Mouse (Mus musculus): ENCODE measurements around the gene Plcxd1.
"Not testable (repeated sequence)": the region's sequence is repeated elsewhere in the genome, so short reads cannot be mapped to it uniquely, and the experiment has no call there.

Plcxd1 gene

DNA sequence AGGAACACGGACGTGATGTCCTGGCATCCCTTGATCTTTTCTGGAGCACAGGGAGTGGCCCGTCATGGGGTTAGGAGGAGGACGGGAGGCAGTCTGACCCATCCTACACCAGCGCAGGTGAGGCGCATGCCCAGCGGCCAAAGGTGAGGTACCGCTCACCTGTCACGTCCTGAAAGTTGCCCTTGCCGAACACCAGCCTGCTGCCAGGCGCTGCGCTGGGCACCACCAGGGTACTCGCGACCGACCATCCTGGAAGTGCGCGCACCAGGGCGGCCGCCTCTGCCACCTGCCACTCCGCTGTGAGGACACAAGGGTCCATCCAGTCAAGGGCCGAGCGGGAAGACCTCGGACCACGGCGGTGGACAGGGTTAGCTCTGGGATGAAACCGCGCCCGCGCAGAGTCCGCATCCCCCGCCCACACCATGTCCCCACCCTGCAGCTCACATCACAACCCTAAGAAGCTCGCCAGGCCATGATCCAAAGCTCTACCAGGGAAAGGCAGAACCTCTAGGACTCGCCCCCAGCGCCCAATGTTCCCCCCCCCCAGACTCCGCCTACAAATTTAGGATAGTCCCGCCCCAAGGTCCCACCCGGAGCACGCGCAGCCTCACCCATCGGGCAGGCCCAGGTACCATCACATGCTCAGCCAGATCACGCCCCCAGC, 7.3 kb downstream of the Plcxd1 start:
- DNase-seq (ENCODE audit: low spot score), result peak; percentile 57

DNA sequence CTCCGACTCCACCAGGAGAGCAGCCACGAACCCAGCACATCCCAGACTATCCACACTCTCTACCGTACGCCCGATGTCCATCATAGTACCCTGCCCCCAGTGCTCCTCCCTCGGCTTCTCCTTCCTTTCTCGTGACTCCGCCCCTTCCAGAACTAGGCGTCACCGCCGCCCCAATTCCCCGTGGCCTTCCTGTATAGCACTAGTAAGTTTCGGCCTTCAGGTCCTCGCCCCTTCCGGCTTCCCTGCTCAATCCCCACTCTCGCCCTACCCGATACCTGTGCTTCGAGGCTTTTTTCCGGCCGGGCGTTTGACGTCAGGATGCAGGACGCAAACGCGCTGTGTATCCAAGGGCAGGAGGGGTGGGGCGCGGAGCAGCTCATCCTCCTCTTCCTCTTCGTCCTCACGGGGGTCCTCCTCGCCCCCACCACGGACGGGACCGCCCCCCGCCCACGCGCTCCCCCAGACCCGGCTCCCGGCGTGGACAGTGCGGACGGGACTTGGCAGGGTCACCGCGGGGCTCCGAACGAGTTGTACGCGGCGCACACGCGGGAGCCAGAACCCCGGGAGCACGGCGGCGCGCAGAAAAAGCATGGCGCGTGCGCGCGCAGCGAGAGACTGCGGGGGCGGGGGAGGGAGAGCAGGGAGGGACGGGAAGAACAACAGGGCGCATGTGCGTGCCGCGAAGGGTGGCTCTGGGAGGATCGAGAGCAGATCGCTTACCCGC, 8.0 kb downstream of the Plcxd1 start, which contains the start of gene Gtpbp6:
Gene Gtpbp6, minus strand, starts transcription at position 617 of the 724 bp plus-strand sequence.
- DNase-seq (ENCODE audit: low spot score), result peak; percentile 96

DNA sequence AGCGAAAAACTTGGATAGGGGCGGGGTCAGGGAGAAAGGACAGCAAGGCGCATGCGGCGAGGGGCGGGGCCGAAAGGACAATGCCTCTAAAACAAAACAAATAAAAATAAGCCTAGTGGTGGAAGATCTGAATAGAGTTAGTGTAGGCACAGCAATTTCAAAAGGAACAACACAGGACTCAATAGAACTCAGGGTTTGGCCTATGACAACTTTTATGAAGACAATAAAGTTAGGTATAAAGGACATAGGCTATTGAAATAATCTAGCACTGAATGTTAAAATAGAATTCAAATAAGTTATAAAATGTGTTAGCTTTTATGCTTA, 8.5 kb downstream of the Plcxd1 start:
- DNase-seq (ENCODE audit: low spot score), result no peak

DNA sequence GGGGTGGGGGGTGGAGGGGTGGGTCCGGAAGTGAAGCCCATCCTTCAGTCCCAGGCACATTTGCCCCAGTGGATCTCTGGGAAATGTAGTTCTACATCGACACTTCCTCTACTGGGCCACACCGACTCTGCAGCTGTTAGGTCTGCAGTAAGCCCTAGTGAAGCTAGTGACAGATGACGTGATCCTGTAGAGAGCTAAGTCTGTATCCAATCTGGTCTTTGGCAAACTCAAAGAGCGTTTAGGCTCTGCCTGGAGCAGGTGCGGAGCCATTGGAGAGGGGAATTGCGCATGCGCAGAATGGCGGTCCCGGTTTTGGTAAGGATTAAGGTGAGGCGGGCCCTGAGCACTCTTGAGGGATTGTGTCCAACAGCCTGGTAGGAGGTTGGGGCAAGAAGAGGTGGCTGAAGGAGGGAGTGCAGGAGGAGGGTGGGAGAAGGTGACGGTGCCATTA, 10.2 kb downstream of the Plcxd1 start, which contains the start of gene Zfp605:
Gene Zfp605, plus strand, starts transcription at position 102 of the 451 bp plus-strand sequence.
- peak; percentile 93 for DNase-seq (ENCODE audit: low spot score)

DNA sequence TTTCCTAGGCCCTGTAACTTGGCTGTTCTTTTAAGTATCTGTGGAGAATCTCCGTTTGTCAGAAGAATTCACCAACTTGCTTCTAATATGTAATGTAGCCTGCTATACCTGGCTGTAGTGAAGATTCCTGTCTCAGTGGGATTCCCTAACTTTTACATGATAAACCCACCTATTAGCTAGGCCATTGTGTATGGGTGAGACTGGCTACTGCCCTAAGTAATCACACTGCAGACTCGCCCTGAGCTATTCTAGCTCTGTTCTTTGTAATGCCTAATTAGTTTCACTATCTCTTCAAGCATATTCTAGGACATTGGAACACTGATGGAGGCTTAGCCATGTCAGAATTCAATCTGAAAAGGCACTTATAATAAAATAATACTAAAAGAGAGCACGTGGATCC, 22.6 kb downstream of the Plcxd1 start:
- DNase-seq (ENCODE audit: low spot score), result not testable (repeated sequence)

DNA sequence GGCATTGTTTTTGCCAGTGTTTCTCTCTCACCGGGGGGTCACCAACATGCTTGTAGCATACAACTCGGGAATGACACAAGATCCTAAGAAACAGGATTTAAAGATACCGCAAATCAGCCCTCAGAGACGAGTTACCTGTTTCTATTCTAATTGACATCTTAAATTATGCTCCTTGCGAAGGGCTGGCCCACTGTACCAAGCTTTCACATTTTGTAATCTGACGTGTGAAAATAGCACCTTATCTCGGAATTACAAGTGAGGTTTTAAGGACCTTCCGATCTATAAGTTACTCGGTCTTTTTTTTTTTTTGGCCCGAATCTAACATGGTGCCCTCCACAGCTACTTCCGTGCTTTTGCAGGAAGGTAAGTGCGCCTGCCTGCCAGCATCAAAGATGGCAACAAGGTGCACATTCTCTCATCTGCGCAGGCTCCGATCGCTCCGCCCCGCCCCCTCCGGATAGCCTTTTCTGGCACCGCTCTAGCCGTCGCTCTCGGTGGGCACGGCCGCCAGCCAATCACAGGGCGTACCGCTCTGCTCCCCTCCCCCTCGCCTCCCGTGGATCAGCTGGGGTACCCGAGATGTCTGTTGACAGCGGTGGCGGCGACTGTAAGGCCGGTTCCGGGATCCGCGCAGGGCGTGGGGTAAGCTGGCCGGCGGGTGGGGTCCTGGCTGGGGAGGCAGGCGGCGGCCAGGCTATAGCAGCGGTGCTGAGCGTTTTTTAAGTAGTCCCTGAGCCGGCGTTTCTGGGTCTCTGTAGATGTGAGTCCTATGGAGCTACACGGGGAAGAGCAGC, 35.7 kb downstream of the Plcxd1 start, which contains the start of gene Chfr:
Gene Chfr, plus strand, starts transcription at position 550 of the 794 bp plus-strand sequence.
- peak; percentile 100 for DNase-seq (ENCODE audit: low spot score)

DNA sequence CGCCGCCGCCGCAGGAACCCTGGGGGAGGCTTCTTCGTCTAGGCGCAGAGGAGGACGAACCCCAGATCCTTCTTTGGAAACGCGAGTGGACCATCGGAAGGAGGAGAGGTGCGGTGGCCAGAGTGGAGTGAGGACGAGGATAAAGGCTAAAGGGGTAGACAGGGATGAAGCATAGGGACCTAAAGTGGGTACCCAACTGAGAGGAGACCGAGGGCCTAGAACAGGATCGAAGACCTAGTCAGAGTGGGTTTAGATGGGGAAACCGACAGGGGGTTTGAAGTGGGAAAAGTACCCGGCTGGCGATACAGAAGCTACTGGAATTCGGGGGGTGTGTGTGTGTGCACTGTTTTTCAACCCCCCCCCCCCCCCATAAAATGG, 36.3 kb downstream of the Plcxd1 start:
- DNase-seq (ENCODE audit: low spot score), result peak; percentile 7

DNA sequence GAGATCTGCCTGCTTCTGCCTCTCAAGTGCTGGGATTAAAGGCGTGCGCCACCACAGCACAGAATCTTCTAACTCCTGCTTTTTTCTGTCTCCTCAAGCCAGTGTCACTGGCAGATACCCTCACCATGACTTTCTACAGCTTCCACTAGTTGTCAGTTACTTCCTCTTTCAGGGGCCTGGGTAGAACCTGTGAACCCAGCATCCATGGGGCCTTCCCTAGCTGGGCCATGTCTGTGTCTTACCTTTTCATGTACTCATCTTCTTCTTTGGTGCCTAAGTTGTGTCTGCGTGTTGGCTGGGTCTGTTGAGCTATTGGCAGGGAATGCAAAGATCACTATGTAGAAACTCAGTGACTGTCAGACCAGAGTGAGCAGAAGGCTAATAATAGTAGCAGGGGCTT, 38.0 kb downstream of the Plcxd1 start:
- no peak for DNase-seq (ENCODE audit: low spot score)

DNA sequence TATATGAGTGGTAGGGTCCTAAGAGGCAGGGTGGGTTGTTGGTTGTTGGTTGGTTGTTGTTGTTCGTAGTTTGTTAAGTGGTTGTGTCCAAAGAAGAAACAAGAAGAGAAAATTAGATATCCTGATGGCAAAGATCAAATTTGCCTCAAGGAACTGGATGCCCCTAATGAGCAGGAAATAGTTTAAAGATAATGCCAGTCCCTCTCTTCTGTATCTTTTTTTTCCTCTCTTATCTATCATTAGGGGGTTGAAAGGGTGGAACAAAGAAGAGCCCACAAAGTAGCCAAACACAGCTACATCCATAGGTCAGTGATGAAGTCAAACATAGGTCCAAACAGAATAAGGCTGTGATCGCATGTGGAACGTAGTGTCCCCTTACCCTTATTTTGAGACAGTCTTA, 39.6 kb downstream of the Plcxd1 start:
- DNase-seq (ENCODE audit: low spot score), result no peak

DNA sequence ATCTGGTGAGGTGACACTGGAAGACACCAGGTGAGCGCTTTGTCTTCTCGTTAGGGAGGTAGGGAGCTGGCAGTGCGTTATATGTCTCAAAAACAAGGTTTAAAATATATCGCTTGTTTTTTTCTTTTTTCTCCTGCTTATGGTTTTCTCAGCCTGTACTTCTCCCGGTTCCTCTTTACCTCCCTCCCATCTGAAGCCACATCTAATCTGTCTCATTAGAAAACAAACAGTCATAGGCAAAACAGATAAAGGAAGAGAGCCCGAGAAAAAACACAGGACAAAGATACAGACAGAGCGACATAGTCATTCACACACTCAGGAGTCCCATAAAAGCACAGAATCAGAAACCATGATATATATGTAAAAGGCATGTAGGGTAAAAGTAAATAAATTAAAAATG, 40.7 kb downstream of the Plcxd1 start:
- no peak for DNase-seq (ENCODE audit: low spot score)

DNA sequence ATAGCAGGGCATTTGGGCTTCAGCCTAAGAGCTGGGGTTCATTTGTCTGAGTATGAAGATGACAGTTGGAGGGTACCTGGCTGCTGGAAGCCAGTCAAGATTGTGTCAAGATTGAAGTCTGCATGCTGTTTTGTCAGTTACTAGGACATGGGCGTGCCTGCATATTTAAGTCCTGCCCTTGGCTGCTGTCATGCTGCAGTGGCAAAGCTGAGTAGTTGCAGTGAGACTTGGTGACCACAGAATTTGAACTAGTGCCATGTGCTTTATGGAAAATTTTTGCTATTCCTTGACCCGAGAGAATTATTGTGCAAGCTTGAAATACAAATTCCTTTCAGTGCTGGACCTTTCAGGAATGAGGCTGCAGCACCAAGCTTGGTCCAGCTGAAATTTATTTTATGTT, 42.5 kb downstream of the Plcxd1 start:
- no peak for DNase-seq (ENCODE audit: low spot score)

DNA sequence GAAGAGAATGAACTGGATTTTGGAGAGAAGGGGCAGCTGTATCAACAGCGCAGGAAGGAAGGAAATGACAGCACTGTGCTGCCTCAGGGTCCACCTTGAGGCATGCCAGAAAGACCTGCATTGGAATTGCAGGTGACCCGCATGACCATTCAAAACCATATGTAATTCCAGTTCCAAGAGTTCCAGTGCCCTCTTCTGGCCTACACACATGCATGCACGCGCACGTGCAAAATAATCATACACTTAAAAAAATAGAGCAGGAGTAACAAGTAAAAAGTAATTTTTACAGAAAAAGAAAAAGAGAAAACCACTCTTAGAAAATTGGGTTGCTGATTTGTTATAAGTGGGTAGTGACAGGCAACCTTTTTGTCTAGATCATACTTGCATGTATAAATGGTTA, 43.2 kb downstream of the Plcxd1 start:
- no peak for DNase-seq (ENCODE audit: low spot score)
